ENCODE assay signal across 18 mouse cellular contexts in the genomic region with DNA sequence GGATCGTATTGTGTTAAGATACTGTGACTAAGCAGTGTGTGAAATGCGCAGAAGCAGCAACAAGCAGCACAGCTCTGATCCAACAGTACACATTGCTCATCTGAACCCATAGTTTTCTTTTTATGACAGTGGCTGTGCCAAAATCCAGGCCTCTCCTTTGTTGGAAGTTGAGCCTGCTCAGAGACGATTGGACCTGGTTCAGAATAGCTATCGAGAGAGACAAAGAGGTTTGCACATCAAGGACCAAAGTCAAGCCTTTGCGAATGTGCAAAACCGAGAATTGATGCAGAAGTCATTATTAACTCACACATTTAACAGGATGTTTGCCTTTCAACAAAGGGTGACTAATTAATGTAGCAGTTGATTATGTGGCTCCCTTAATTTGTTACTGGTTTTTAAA.
"Had no signal": no experiment of that assay in that cellular context is flagged by ENCODE, and none has a peak within 500 bp of the region (broad histone marks: within the 10 kb centered on the region; RNA-seq: fewer than 3 reads in every experiment).

No protein-coding gene starts in this region.

- H3K4me2 ChIP-seq: liver, embryonic 13.5 days had no signal

- H3K9ac ChIP-seq: liver, embryonic 13.5 days had no signal

- H3K27ac ChIP-seq: liver, embryonic 13.5 days; midbrain, embryonic 10.5 days; stomach, postnatal 0 days had no signal

- H3K9me3 ChIP-seq: liver, embryonic 13.5 days; midbrain, embryonic 10.5 days had no signal

- DNase-seq: kidney, adult 18-20 months; kidney, adult 9 months; kidney, postnatal 4 days; layer of hippocampus, postnatal 36 days; liver, embryonic 13.5 days; lung, adult 2 months; lung, postnatal 36 days; midbrain, embryonic 14.5 days; right cerebral cortex, adult 18-20 months; right cerebral cortex, postnatal 14 days; right cerebral cortex, postnatal 4 days; thymus, adult 2 months; thymus, postnatal 14 days; thymus, postnatal 4 days had no signal

- H3K4me1 ChIP-seq: liver, embryonic 13.5 days; megakaryocyte, embryonic 14.5 days had no signal

- H3K4me3 ChIP-seq: left cerebral cortex, adult 2 months; liver, embryonic 13.5 days; megakaryocyte, embryonic 14.5 days; midbrain, embryonic 10.5 days had no signal

- H3K27me3 ChIP-seq: liver, embryonic 13.5 days; megakaryocyte, embryonic 14.5 days had no signal

- H3K36me3 ChIP-seq: liver, embryonic 13.5 days; midbrain, embryonic 10.5 days had no signal
